In the genomic region with DNA sequence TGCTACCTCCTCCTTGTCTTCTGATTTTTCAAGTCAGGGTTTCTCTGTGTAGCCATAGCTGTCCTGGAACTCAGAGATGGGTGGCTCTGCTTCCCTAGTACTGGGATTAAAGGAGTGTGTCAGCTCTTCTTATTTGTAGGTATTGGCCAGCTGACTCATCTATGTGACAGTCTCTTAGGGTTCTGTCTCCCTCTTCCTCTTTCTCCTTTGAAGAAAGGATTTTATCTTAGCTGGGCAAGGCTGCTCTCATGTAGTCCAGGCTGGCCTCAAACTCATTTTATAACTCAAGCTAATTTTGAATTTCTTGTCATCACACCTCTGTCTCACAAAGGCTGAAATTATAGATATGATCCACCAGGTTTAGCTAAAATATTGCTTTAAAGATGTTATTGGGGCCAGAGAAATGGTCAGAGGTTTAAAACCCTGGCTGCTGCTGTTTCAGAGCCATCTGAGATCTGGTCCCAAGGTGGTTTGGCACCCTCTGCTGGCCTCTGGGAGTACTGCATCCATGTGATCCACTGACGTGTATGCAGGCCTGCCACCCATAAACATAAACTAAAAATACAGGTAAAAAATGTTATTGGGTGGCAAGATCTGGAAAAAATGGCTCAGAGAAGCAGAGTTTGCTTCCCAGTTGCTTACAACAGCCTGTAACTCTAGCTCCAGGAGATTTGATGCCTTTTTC, we compare ENCODE assay signal across 8 mouse cellular contexts. TPM values are rescaled to one million over a fixed set of nuclear protein-coding genes. Genes with fewer than 3 reads are reported as not detected.
DNase-seq lines count a peak whose midpoint lies in the region; ATAC-seq lines count a peak whose summit lies in the region.

No protein-coding gene starts in this region.

- no peaks in the 10 kb centered on the region for H3K36me3 ChIP-seq in heart, embryonic 12.5 days
- H3K36me3 ChIP-seq in midbrain, embryonic 12.5 days, result no peaks in the 10 kb centered on the region

- ATAC-seq in heart, embryonic 12.5 days (ENCODE audit: insufficient number of reproducible peaks, low FRiP score), result no peak
- peak; percentile 91 for ATAC-seq in frontal cortex, adult (ENCODE audit: low TSS enrichment)
- peak; percentile 86 for ATAC-seq in inflammation-experienced regulatory T-cells, adult 6 months
- ATAC-seq in midbrain, embryonic 12.5 days (ENCODE audit: low FRiP score, low read depth), result peak; percentile 63; the same call in 1 of the 2 replicates

- DNase-seq in heart, adult 11 months, result peak; percentile 95
- DNase-seq in cerebellum, adult 11-12 months, result peak; percentile 68
- peak; percentile 76 to 82 for DNase-seq in left cerebral cortex, postnatal 25 days (ENCODE audit: low spot score in 2 of 2)
- DNase-seq in spleen, adult 18-20 months, result peak; percentile 61 to 84

- no peak overlapping the region for H3K4me2 ChIP-seq in heart, embryonic 12.5 days
- H3K4me2 ChIP-seq in midbrain, embryonic 12.5 days (replicated peaks), result no peak overlapping the region

- H3K27me3 ChIP-seq in heart, embryonic 12.5 days (replicated peaks), result no peaks in the 10 kb centered on the region
- no peaks in the 10 kb centered on the region for H3K27me3 ChIP-seq in midbrain, embryonic 12.5 days

- H3K27ac ChIP-seq in heart, embryonic 12.5 days (ENCODE audit: poor library complexity, severe bottlenecking), result no peak overlapping the region
- H3K27ac ChIP-seq in midbrain, embryonic 12.5 days (replicated peaks), result no peak overlapping the region

- WGBS in heart, embryonic 12.5 days, result 3% methylated on average over 1 of the region's 1 CpGs
- WGBS in midbrain, embryonic 12.5 days, result 0% methylated on average over 1 of the region's 1 CpGs

- H3K4me1 ChIP-seq in heart, embryonic 12.5 days (replicated peaks), result no peaks in the 10 kb centered on the region
- H3K4me1 ChIP-seq in midbrain, embryonic 12.5 days, result no peaks in the 10 kb centered on the region

- intact Hi-C loops in left cerebral cortex, postnatal 25 days (cut with DNase I), result loop anchor here (5.0 kb wide), 2 partner anchors 84 to 109 kb away; partner anchors contain the start of gene Cdk16

- no peak overlapping the region for H3K4me3 ChIP-seq in heart, embryonic 12.5 days
- H3K4me3 ChIP-seq in midbrain, embryonic 12.5 days, result no peak overlapping the region

- no peak overlapping the region for H3K9ac ChIP-seq in heart, embryonic 12.5 days
- no peak overlapping the region for H3K9ac ChIP-seq in midbrain, embryonic 12.5 days (replicated peaks)

- H3K9me3 ChIP-seq in heart, embryonic 12.5 days (replicated peaks), result no peaks in the 10 kb centered on the region
- H3K9me3 ChIP-seq in midbrain, embryonic 12.5 days, result no peaks in the 10 kb centered on the region

RNA-seq across cellular contexts. Expression of gene Araf, which starts 26.8 kb away (rescaled TPM):
- polyA plus RNA-seq in heart, embryonic 12.5 days (2016; fragmentation: Nextera tagmentation; extraction: Ambion mirVana), result 101 and 110 TPM in 2 replicates
- 100 to 1,000 TPM in 2 of 3 experiments, 10 to 100 TPM in 1; 99.1 to 180 (median 137) TPM for polyA plus RNA-seq in inflammation-experienced regulatory T-cells, adult 6 months (2017; shearing (Covaris generic))
- total RNA-seq in left cerebral cortex, postnatal 25 days (2021), result 100 to 1,000 TPM; 183 to 190 TPM
- 141 and 145 TPM in 2 replicates for polyA plus RNA-seq in midbrain, embryonic 12.5 days (2016; fragmentation: Nextera tagmentation; extraction: Ambion mirVana)
